Mouse (Mus musculus) mouse trophoblast stem cell (cell line): ENCODE measurements at regions not wholly inside any gene's neighbourhood (a gene's known extent, or its start where the extent isn't known, plus 50 kb on each side); places are given as distances from the start of the nearest gene placed in this dataset.

ENCODE experiments used
- in situ Hi-C, 2 experiments: fragments of 300-500 bp; cut with MseI, MboI; formaldehyde crosslinking; loops; 2 replicates in 1 of 2; 3 replicates in 1 of 2; pipeline ENCODE4 v1.15.1; 2025

GRCm38 (mm10) chr2:136449265-136449664 lies 52.4 kb upstream of the Ankef1 start:
- in situ Hi-C loops: loop anchor here in 1 of 2 experiments (10.0 kb wide), 1 partner anchor 294 kb away; no protein-coding TSS in a partner anchor
